Mouse (Mus musculus): Measurements from ENCODE around the gene Ahcyl2. TPM values are rescaled to one million over a fixed set of nuclear protein-coding genes. Genes with fewer than 3 reads are reported as not detected.
A peak's percentile ranks its signal among the peaks of the same experiment; 100 is the strongest.

Gene Ahcyl2
- total and polyA plus RNA-seq, 3 experiments = 72.4 to 344 (median 104) TPM

GRCm38 (mm10) chr6:29815634-29816033 lies 47.8 kb downstream of the Ahcyl2 start:
- DNase-seq = no peak

GRCm38 (mm10) chr6:29816371-29816770 lies 48.6 kb downstream of the Ahcyl2 start:
- DNase-seq = peak; percentile 73

- peak; percentile 49 for DNase-seq
Observed at GRCm38 (mm10) chr6:29819309-29819708, 51.5 kb downstream of the Ahcyl2 start.

GRCm38 (mm10) chr6:29820314-29820713 lies 52.5 kb downstream of the Ahcyl2 start:
- DNase-seq = no peak

GRCm38 (mm10) chr6:29820926-29821325 lies 53.1 kb downstream of the Ahcyl2 start:
- no peak for DNase-seq

- DNase-seq = no peak
Observed at GRCm38 (mm10) chr6:29821770-29822169, 54.0 kb downstream of the Ahcyl2 start.

GRCm38 (mm10) chr6:29825302-29825701 lies 57.5 kb downstream of the Ahcyl2 start:
- no peak for DNase-seq

- DNase-seq = no peak
Observed at GRCm38 (mm10) chr6:29827291-29828242, 59.8 kb downstream of the Ahcyl2 start.

GRCm38 (mm10) chr6:29828574-29829234 lies 60.9 kb downstream of the Ahcyl2 start:
- DNase-seq = no peak

- DNase-seq = no peak
Observed at GRCm38 (mm10) chr6:29832356-29832755, 64.5 kb downstream of the Ahcyl2 start.

- DNase-seq = peak; percentile 44
Observed at GRCm38 (mm10) chr6:29833117-29833516, 65.3 kb downstream of the Ahcyl2 start.

- no peak for DNase-seq
Observed at GRCm38 (mm10) chr6:29833568-29834255, 65.9 kb downstream of the Ahcyl2 start.

- no peak for DNase-seq
Observed at GRCm38 (mm10) chr6:29835543-29836177, 67.8 kb downstream of the Ahcyl2 start.

GRCm38 (mm10) chr6:29837579-29837978 lies 69.8 kb downstream of the Ahcyl2 start:
- no peak for DNase-seq

GRCm38 (mm10) chr6:29838531-29838930 lies 70.7 kb downstream of the Ahcyl2 start:
- DNase-seq = no peak

- DNase-seq = no peak
Observed at GRCm38 (mm10) chr6:29840008-29840407, 72.2 kb downstream of the Ahcyl2 start.

GRCm38 (mm10) chr6:29841461-29841860 lies 73.7 kb downstream of the Ahcyl2 start:
- DNase-seq = no peak

GRCm38 (mm10) chr6:29847643-29848166 lies 79.9 kb downstream of the Ahcyl2 start:
- DNase-seq = no peak

GRCm38 (mm10) chr6:29848808-29849207 lies 81.0 kb downstream of the Ahcyl2 start:
- peak; percentile 51 for DNase-seq

- no peak for DNase-seq
Observed at GRCm38 (mm10) chr6:29850096-29850495, 82.3 kb downstream of the Ahcyl2 start.

GRCm38 (mm10) chr6:29850747-29851146 lies 82.9 kb downstream of the Ahcyl2 start:
- no peak for DNase-seq

GRCm38 (mm10) chr6:29851873-29852272 lies 84.1 kb downstream of the Ahcyl2 start:
- DNase-seq = no peak

Data from adrenal gland, adult 2 months (tissue).